Mouse (Mus musculus): ENCODE measurements around the gene Gm49352. TPM values are rescaled to one million over a fixed set of nuclear protein-coding genes. Genes with fewer than 3 reads are reported as not detected.
"Not testable (repeated sequence)": the region's sequence is repeated elsewhere in the genome, so short reads cannot be mapped to it uniquely, and the experiment has no call there.

The Gm49352 gene
- total RNA-seq (2017): not detected in 3 replicates

DNA sequence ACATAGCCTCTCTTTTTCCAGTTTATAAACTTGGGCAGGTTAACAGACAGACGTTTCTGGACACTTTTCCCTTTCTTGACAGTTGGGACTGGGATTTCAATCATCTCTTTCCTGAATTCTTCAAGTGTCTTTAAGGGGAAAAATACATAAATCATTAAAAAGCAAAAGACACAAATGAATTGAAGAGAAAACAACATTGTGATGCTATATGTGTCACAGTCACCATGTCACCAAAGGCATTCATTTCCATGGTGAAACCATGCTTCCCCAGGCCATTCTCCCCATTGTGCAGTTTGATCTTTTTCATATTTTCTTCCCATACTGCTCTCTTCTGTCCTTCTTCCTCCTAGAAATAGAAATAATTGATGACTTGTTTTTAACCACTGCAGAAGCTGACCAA lies at the start of gene Gm49352:
Gm49352 (minus strand) TSS at position 101 of the 400 bp plus-strand sequence.
- not testable (repeated sequence) for ATAC-seq (replicated peaks; ENCODE audit: insufficient number of reproducible peaks, low FRiP score, low TSS enrichment, poor library complexity, severe bottlenecking)

DNA sequence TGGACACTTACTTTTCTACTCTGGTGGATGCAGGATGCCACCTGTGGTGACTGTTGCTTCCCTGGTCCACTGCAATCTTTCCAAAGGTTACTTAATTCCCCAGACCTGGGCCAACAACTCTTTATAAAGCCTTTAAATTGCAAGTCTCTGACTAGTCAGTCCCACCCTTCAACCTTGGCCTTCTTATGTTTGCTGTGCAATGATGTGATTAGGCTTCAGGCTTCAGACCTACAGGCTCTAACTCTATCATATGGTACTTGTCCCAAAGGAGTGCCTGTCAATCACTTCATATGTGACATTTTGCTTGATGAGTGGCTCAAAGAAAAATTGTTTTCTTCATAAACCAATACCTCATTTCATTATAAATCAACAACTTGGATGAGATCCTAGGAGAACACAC lies 2.1 kb upstream of the Gm49352 start, which contains the start of gene Cts3:
Cts3 (minus strand) TSS at position 101 of the 400 bp plus-strand sequence.
- no peak for ATAC-seq (replicated peaks; ENCODE audit: insufficient number of reproducible peaks, low FRiP score, low TSS enrichment, poor library complexity, severe bottlenecking)

DNA sequence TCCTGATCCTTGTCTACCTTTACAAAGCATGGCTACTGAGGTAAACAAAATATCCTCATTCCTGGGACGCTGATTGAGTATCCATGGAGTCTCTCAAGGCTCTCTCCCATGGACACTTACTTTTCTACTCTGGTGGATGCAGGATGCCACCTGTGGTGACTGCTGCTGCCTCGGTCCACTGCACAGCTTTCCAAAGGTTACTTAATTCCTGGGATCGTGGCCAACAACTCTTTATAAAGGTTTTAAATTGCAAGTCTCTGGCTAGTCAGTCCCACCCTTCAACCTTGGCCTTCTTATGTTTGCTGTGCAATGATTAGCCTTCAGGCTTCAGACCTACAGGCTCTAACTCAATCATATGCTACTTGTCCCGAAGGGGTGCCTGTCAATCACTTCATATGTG lies 26.3 kb downstream of the Gm49352 start, which contains the start of gene Ctsm:
Ctsm (minus strand) TSS at position 209 of the 400 bp plus-strand sequence.
- ATAC-seq (replicated peaks; ENCODE audit: insufficient number of reproducible peaks, low FRiP score, low TSS enrichment, poor library complexity, severe bottlenecking): no peak

Other genes starting within 250 kb of the Gm49352 start
- not detected in 3 replicates for gene Cts7, start 210.0 kb downstream of the Gm49352 start, total RNA-seq (2017)
- gene Ctsm, start 26.3 kb downstream of the Gm49352 start, total RNA-seq (2017): not detected in 3 replicates
- not detected in 3 replicates for gene Cts3, start 2.0 kb upstream of the Gm49352 start, total RNA-seq (2017)